Mouse (Mus musculus) spleen, adult 2 months (tissue): ENCODE results near the gene Meioc. TPM values are rescaled to one million over a fixed set of nuclear protein-coding genes. Genes with fewer than 3 reads are reported as not detected.

Experiments used
- DNase-seq, 2 experiments: peaks; one replicate each; pipeline versions ENCODE4 v3.0.0 to v3.0.0-alpha.2; 2012 to 2021; ENCODE audit warnings: low spot score in 2 of 2, low read depth in 1 of 2
- H3K27ac ChIP-seq: fragments of 200-500 bp; 2 replicates; pipeline ENCODE4 v1.5.1; 2012; ENCODE audit warnings: low read length, inconsistent platforms; ENCODE audit not compliant: insufficient read depth
- H3K27me3 ChIP-seq: fragments of 200-500 bp; 2 replicates; pipeline ENCODE4 v1.6.1; 2012; ENCODE audit warnings: mild to moderate bottlenecking, moderate library complexity, low read length, inconsistent platforms; ENCODE audit not compliant: control insufficient read depth, insufficient read depth
- H3K36me3 ChIP-seq: fragments of 200-500 bp; 2 replicates; pipeline ENCODE4 v1.6.1; 2012; ENCODE audit warnings: mild to moderate bottlenecking, low read length, inconsistent platforms; ENCODE audit not compliant: control insufficient read depth, insufficient read depth
- H3K4me1 ChIP-seq: fragments of 200-500 bp; 2 replicates; pipeline ENCODE4 v1.6.1; 2011; ENCODE audit warnings: inconsistent platforms; ENCODE audit not compliant: control insufficient read depth, insufficient read depth, insufficient read length
- H3K4me3 ChIP-seq: fragments of 200-500 bp; 2 replicates; pipeline ENCODE4 v1.5.1; 2011; ENCODE audit warnings: mild to moderate bottlenecking, inconsistent platforms; ENCODE audit not compliant: insufficient read depth, insufficient read length; ENCODE audit errors: extremely low read depth
- CTCF ChIP-seq: fragments of 200-500 bp; IDR thresholded peaks from 2 replicates; pipeline ENCODE4 v1.5.1; 2011; ENCODE audit warnings: mild to moderate bottlenecking, inconsistent platforms; ENCODE audit not compliant: insufficient read depth, insufficient read length, insufficient replicate concordance; ENCODE audit errors: extremely low read depth
- POLR2A ChIP-seq: fragments of 200-500 bp; IDR thresholded peaks from 2 replicates; pipeline ENCODE4 v1.6.1; 2011; ENCODE audit warnings: low read depth, low read length, inconsistent platforms
- WGBS: fragments of 180-500 bp; shearing (Covaris S2); methylation state at CpG from one replicate; pipeline ENCODE4 v1.1.7; 2018; 5-methylcytosine and 5-hydroxymethylcytosine counted together
- polyA plus RNA-seq: library from polyadenylated mRNA; depleted of rRNA; stranded (reverse); fragments of >200 nt; gene quantifications from 2 replicates; pipeline ENCODE4 v1.2.3, GENCODE M21; 2012; rRNA removed

The Meioc gene
- polyA plus RNA-seq, 1 experiment: not detected

DNA sequence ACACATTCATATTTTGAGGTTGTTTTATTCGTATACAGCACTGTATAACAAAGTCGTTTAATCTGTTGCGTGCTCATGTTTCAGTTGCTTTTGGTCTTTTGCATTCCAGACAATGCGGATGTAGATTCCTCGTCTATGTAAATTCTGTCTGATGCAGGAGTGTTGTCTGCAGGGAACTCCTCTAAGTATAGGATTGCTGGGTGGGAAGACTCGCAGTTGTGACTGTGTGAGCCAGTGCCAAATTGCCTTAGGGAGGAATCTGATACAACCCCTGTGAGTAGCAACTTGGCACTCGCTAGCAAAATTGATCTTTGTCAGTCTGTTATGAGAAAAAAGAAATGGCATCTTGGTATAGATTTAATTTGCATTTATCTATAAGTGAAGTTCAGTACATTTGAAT, 52.6 kb downstream of the Meioc start:
- no peaks in the 10 kb centered on the region for H3K4me1 ChIP-seq
- no peak overlapping the region for H3K4me3 ChIP-seq
- DNase-seq: no peak
- 84% methylated on average over 7 of the region's 7 CpGs for WGBS
- TF ChIP-seq CTCF (no peak), POLR2A (no peak)
- H3K27me3 ChIP-seq: no peaks in the 10 kb centered on the region
- H3K27ac ChIP-seq: no peak overlapping the region
- H3K36me3 ChIP-seq: no peaks in the 10 kb centered on the region

DNA sequence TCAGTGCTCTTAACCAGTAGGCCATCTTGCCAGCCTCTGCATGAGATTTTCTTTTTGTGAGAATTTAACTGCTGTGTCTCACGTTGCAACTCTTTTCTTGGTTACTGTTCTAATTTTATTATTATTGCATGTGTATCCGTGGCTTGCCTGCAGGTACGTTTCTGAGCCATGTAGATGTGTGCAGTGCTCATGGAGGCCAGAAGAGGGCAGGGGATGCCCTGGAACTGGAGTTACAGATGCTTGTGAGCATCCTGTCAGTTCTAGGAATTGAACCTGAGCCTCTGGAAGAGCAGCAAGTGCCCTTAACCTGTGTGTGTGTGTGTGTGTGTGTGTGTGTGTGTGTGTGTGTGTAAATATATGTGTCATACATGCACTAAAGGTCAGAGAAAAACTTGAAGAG, 62.1 kb downstream of the Meioc start:
- no peak for TF ChIP-seq CTCF
- Histone ChIP-seq H3K36me3 (no peaks in the 10 kb centered on the region), H3K4me3 (no peak overlapping the region), H3K27ac (no peak overlapping the region), H3K4me1 (no peaks in the 10 kb centered on the region), H3K27me3 (no peaks in the 10 kb centered on the region)
- no peak for DNase-seq
- 19% methylated on average over 3 of the region's 3 CpGs for WGBS

DNA sequence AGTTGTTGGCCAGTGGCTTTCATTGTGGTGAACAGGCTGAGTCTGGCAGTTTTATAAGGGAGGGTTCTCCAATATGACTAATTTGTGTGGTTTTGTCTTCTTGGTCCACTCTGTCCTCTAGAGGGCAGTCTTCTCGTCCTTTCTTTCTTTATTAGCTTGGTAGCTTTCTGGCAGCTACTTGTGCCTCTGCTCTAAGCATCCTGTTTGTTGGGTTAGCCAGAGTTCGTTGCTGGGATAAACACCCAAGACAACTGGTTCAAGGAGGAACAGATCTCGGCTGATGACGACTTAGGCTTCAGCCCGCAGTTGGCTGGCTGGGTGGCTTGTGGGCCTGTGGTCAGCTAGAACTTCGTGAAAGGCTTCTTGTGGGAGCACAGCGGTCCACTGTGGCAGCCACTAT, 65.1 kb downstream of the Meioc start:
- H3K27me3 ChIP-seq: peaks cover 1% of the 10 kb centered on the region; the same call in 1 of the 2 replicates
- H3K27ac ChIP-seq: no peak overlapping the region
- H3K36me3 ChIP-seq: no peaks in the 10 kb centered on the region
- DNase-seq: no peak
- H3K4me1 ChIP-seq: no peaks in the 10 kb centered on the region
- TF ChIP-seq CTCF (no peak), POLR2A (no peak)
- no peak overlapping the region for H3K4me3 ChIP-seq
- WGBS: 36% methylated on average over 7 of the region's 7 CpGs

DNA sequence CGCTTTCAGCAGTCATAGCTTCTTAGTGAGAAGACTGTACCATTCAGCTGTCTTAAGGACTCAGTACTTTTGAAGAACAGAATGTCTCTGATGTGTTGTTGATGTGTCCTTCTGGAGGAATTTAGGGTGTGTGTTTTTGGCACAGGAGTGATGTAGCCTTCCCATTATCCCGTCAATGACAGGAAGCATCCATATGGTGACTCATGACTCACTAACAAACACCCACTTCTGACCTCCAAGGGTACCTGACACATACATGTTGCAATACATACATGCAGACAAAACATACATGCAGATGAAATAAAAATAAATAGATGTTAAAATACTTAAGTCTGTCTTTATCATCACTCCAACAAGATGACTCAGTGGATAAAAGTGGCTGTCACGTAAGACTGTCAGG, 66.3 kb downstream of the Meioc start:
- TF ChIP-seq POLR2A (no peak), CTCF (no peak)
- WGBS: 81% methylated on average over 3 of the region's 3 CpGs
- no peak for DNase-seq
- no peak overlapping the region for H3K27ac ChIP-seq
- H3K4me1 ChIP-seq: no peaks in the 10 kb centered on the region
- H3K36me3 ChIP-seq: no peaks in the 10 kb centered on the region
- peaks cover 1% of the 10 kb centered on the region; the same call in 1 of the 2 replicates for H3K27me3 ChIP-seq
- no peak overlapping the region for H3K4me3 ChIP-seq

DNA sequence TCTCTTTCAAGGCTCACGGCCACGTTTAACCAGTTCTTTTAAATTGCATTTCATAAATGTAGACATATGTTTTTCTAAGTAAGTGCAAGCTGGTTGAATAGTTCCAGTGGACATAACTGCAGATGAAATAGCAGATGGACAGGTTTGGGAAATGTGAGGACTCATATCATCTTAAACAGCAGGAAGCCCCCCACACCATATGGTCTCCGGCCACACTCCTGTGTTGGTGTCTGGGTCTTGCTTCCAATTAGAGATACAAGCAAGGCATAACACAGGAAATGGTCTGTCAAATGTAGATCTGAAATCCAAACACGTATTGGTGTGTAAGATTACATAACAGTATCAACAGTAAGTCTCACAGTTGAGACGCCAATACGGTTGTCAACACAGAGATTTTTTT, 67.8 kb downstream of the Meioc start:
- no peak for DNase-seq
- Histone ChIP-seq H3K27me3 (peaks cover 1% of the 10 kb centered on the region; the same call in 1 of the 2 replicates), H3K4me1 (no peaks in the 10 kb centered on the region), H3K36me3 (no peaks in the 10 kb centered on the region), H3K27ac (no peak overlapping the region), H3K4me3 (no peak overlapping the region)
- WGBS: 58% methylated on average over 6 of the region's 6 CpGs
- no peak for TF ChIP-seq POLR2A
- TF ChIP-seq CTCF: no peak

Other genes starting within 250 kb of the Meioc start
- gene Grn, start 233.4 kb upstream of the Meioc start, polyA plus RNA-seq: 232 and 240 TPM in 2 replicates
- gene Fam171a2, start 216.0 kb upstream of the Meioc start, polyA plus RNA-seq: 4.1 and 5.2 TPM in 2 replicates
- 60.4 and 60.8 TPM in 2 replicates for gene Itga2b, start 193.6 kb upstream of the Meioc start, polyA plus RNA-seq
- gene Gpatch8, start 107.3 kb upstream of the Meioc start, polyA plus RNA-seq: 12.3 and 13.6 TPM in 2 replicates
- 0.27 TPM in 1 of 2 replicates, not detected in the other for gene Gm11627, start 84.3 kb upstream of the Meioc start, polyA plus RNA-seq
- gene Fzd2, start 59.3 kb upstream of the Meioc start, polyA plus RNA-seq: 2.9 and 4.2 TPM in 2 replicates
- 2.6 and 3.2 TPM in 2 replicates for gene Ccdc43, start 34.1 kb downstream of the Meioc start, polyA plus RNA-seq
- 11.7 and 12.1 TPM in 2 replicates for gene Adam11, start 97.7 kb downstream of the Meioc start, polyA plus RNA-seq
- 0.87 and 0.96 TPM in 2 replicates for gene Gjc1, start 156.0 kb downstream of the Meioc start, polyA plus RNA-seq
- gene Higd1b, start 172.1 kb downstream of the Meioc start, polyA plus RNA-seq: 0.15 TPM in 1 of 2 replicates, not detected in the other
- gene Eftud2, start 217.3 kb downstream of the Meioc start, polyA plus RNA-seq: 119 and 134 TPM in 2 replicates
- gene Ccdc103, start 217.5 kb downstream of the Meioc start, polyA plus RNA-seq: 0.12 TPM in 1 of 2 replicates, not detected in the other
- not detected in 2 replicates for gene Fam187a, start 221.5 kb downstream of the Meioc start, polyA plus RNA-seq
- gene Gfap, start 237.2 kb downstream of the Meioc start, polyA plus RNA-seq: 1.7 and 1.8 TPM in 2 replicates